Mouse (Mus musculus) spleen, postnatal 14 days (tissue): Measurements from ENCODE around the gene Dnajc22.

ENCODE experiments used
- DNase-seq, 2 experiments: peaks; one replicate each; pipeline ENCODE4 v3.0.0; 2021 to 2022; ENCODE audit warnings: low spot score in 2 of 2

The Dnajc22 gene

GRCm38 (mm10) chr15:99115065-99115423 lies 22.1 kb downstream of the Dnajc22 start:
- DNase-seq: no peak

- no peak for DNase-seq
These were observed 23.6 kb downstream of the Dnajc22 start for GRCm38 (mm10) chr15:99116539-99116938.

GRCm38 (mm10) chr15:99120814-99121213 lies 27.8 kb downstream of the Dnajc22 start:
- DNase-seq: no peak

GRCm38 (mm10) chr15:99122642-99123041 lies 29.7 kb downstream of the Dnajc22 start:
- DNase-seq: no peak

- no peak for DNase-seq
These were observed 32.7 kb downstream of the Dnajc22 start, which contains the start of gene Spats2 for GRCm38 (mm10) chr15:99125711-99126080. Gene Spats2 (plus strand): TSS chr15:99125916.

- peak in 1 of 2 experiments; percentile 36 for DNase-seq
These were observed 33.3 kb downstream of the Dnajc22 start for GRCm38 (mm10) chr15:99126081-99126815.

- no peak for DNase-seq
These were observed 33.9 kb downstream of the Dnajc22 start for GRCm38 (mm10) chr15:99126816-99127365.

GRCm38 (mm10) chr15:99127851-99128522 lies 35.0 kb downstream of the Dnajc22 start:
- DNase-seq: no peak

GRCm38 (mm10) chr15:99129441-99129840 lies 36.5 kb downstream of the Dnajc22 start:
- DNase-seq: no peak

- DNase-seq: no peak
These were observed 37.3 kb downstream of the Dnajc22 start for GRCm38 (mm10) chr15:99129956-99130910.

GRCm38 (mm10) chr15:99138389-99138788 lies 45.4 kb downstream of the Dnajc22 start:
- no peak for DNase-seq

GRCm38 (mm10) chr15:99139669-99140068 lies 46.7 kb downstream of the Dnajc22 start:
- DNase-seq: peak in 1 of 2 experiments; percentile 26

- no peak for DNase-seq
These were observed 57.5 kb downstream of the Dnajc22 start for GRCm38 (mm10) chr15:99150516-99150915.

GRCm38 (mm10) chr15:99151324-99151723 lies 58.4 kb downstream of the Dnajc22 start:
- DNase-seq: no peak

- DNase-seq: no peak
These were observed 60.5 kb downstream of the Dnajc22 start for GRCm38 (mm10) chr15:99153466-99153865.
